Mouse (Mus musculus) thymus, postnatal 25 days (tissue): Measurements from ENCODE around the gene Wipi1.
A peak's percentile ranks its signal among the peaks of the same experiment; 100 is the strongest.
"Not testable (repeated sequence)": the region's sequence is repeated elsewhere in the genome, so short reads cannot be mapped to it uniquely, and the experiment has no call there.

ENCODE experiments used
- DNase-seq: peaks from one replicate; pipeline ENCODE4 v3.0.0; 2022

Gene Wipi1

DNA sequence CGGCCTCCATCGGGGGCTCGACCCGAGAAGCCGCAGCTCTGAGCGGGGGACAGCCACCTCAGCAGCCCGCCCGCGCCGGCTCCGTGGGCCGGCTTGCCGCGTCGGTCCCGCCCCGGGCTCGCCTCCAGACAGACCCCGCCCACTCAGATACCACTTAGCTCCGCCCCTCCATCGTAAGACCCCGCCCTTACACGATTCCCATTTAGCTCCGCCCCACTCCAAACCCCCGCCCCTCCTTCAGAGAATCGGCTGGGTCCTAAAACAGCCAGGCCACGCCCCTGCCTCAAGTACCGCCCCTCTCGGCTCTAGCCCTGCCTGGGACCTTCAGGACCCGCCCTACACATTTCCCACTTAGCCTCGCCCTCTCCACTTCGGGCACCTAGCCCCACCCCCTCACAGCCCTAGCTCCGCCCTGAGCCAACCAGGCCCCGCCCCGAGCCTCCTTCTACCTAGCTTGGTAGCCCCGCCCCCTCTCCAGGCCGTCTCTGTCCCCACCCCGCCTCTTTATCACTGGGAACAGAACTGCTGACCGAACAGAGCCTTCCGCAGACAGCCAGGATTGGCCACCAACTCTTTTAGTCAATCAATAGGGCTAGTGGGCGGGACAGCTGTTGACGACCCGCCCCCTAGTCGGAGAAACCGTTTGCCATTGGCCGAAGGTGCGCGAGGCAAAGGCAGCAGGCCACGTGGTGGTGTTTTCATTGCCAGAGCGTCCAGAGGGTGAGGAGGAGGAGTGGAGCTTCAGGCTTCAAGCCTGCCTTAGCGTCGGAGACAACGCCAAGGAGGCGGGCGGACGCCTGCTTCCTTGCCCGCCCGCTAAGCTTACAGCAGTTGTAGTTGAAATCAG, at the start of gene Wipi1:
TSS of gene Wipi1 (minus strand) at position 665 of the 847 bp plus-strand sequence.
- peak; percentile 92 for DNase-seq

DNA sequence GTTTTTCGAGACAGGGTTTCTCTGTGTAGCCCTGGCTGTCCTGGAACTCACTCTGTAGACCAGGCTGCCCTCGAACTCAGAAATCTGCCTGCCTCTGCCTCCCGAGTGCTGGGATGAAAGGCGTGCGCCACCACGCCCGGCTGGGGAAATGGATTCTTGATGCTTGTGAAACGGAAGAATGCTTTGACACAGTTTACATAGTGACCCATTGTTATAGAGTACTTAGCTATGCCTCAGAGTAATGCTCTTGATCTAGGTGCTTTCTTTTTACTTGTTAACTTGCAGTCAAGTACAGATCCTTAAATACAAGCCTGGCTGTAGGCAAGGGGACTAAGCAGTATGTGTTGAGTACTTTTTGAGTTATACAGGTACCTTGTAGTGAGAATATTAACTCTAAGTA, 48.8 kb upstream of the Wipi1 start:
- DNase-seq = not testable (repeated sequence)

DNA sequence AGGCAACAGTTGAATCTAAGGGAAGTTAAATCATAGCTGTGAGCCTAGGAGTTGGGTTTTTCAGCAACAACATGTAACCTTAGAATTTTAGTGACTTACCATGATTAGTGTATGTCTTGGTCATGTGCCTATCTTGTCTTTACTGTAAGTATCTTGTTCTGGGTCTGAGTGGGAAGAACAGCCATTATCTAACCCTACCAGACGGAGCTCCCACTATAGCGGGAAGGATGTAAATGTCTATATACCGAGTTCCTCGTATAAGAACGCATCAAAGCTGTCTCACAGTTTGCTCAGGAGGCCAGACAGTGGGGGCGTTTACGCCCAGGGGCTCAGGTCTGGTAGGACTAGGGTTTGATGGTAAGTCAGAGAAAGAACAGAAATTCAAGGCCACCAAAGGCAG, 44.5 kb upstream of the Wipi1 start:
- no peak for DNase-seq

DNA sequence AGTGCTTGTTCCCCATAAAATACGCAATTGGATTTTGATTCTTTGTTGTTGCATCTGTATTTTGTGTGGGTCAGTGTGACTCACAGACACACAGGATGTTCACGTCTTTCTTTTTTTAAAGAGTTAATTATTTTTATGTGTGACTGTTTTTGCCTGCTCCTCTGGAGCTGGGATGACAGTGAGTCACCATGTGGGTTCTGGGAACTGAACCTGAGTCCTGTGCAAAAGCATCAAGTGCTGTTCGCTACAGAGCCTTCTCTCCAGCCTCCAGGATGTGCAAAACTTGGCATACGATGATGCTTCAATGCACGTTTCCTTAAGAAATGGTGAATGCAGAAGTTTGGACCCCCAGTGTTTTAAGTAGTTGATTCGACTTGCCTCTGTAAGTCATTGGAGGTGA, 42.8 kb upstream of the Wipi1 start:
- no peak for DNase-seq

DNA sequence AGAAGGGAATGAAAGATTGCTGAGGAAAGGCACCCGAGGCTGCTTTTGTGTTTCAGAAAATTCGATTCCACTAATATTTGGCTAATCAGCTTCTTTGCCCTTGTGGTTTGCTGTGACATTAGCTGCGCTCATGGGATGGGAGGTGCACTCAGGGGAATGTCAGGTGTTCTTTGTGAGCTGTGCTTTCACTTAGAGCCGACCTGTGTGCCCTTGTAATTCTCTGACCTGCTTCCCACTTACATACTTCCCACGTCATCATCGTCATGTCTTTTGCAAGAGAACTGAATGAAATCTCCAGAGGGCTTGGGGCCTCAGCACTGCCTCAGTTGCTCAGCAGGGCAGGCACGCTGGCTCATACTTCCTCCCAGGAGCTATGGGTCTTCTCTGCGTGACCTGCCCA, 41.4 kb upstream of the Wipi1 start:
- DNase-seq = no peak

DNA sequence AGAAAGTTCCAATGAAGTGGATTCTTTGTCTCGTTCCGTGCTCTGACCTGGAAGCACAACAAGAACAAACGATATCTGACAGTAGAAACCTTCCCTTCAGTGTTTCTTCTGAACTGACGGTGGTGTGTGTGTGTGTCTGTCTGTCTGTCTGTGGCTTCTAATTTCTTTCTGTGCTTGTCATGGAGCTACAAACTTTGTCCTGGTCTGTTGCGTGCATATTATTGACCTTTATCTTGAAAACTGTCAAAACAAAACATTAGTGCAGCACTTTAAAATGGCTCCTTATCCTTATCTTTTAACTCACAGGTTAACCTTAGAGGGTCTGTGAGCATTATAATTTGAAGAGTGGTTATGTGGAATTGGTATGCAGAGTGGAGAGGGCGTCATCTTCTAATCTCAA, 40.7 kb upstream of the Wipi1 start:
- no peak for DNase-seq

DNA sequence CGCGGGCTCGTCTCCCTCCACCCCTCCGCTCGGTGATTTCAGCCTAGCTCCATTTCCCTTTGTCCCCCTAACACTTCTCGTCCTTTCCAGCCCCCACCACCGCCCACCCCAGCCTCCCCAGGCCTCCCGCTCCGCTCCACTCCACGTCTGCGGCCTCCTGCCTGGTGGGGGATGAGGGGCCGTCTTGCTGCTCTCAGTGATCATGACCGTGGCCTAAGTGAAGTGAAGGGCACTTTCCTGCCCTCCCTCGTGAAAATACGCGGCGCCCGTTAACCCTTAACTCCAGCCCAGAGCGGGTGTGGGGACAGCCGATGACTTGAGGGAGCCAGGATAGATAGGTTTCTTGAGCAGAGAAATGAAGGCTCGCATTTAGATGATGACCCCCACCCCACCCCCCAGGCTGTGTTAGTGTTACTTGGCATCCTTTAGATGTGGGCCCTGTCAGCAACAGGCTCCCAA, 39.8 kb upstream of the Wipi1 start:
- DNase-seq = no peak

DNA sequence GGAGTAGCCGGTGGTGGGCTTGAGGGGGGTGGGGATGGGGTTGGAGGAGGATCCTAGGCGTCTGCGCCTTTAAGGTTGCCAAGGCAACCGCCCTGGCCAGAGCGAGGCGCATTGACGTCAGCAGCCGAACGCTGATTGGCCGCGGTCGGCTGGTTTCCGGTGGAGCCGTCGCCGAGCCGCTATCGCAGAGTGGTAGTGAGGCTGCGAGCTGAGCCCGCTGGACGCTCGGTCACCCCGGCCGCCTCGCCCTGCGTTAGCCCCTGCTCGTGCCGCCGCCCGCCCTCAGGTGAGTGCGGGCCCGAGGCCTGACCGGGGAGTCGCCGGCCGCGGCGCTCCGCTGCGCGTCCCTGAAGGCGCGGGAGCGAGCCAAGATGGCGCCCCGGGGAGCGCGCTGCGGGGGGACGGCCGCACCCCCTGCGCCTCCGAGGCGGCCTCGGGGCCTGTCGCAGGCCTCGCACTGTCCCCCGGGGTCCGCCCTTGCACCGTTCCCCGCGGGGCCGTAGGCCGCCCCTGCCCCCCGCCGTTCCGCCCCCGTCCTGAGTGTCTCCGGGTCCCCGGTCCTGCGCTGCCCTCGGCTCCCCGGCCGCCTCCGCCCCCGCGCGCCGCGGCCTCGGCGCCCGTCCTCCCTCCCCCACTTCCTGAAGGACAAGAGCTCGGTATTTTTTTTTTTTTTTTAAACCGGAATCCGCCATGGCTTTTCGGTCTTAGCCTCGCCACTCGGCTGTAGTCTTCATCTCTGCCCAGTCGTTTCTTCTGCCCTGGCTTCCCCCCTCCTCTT, 39.2 kb upstream of the Wipi1 start:
- DNase-seq = peak; percentile 93

DNA sequence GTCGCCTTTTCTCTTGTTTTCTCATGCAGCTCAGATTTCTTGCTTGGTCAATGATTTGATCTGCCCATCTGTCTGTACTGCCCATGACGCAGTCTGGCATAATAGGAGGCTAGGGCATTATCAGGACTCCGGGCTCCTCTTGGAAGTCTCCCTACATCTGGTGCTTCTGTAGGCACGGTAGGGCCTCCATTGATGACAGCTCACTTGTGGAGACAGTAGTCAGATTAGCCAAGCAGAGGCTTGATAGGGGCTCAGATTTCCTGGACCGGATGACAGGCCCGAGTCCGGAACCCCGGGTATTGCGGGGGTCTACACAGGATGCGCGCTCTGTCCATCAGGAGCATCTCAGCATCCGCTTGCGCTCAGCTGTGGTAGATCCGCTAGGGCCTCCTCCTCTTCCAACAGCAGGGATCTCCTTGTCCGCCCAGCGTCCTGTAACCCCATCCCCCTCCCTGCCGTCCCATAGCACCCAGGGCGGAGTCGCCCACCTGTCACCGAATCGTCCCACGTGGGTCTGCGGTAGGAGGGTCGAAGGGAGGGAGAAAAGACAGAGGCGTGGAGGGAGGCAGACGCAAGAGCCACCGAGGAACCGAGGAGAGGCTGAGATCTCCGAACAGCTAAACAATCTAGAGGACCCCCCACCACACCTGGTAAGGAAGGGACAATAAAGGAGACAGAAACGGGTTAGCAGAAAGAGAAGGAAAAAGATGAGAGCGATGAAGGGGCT, 38.4 kb upstream of the Wipi1 start:
- DNase-seq = peak; percentile 72

DNA sequence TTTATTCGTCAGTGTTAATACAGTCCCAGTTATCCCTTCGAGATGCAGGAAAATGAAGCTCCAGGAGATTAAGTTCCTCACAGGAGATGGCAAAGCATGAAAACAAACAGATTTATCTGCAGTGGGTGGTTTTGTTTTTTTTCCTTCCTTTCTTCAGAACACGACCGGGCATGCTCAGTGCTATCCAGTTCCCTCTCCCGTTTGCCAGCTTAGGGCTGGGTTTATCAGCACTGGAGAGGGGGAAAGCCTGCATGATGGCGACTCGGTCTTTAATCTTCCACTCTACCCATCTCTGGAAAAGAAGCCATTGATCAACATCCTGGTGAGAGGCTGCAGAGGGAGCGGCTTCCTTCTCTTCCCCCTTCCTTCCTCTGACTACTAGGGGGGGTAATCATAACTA, 37.4 kb upstream of the Wipi1 start, which contains the start of gene Prkar1a:
TSS of gene Prkar1a (plus strand) at position 200 of the 400 bp plus-strand sequence.
- DNase-seq = no peak

DNA sequence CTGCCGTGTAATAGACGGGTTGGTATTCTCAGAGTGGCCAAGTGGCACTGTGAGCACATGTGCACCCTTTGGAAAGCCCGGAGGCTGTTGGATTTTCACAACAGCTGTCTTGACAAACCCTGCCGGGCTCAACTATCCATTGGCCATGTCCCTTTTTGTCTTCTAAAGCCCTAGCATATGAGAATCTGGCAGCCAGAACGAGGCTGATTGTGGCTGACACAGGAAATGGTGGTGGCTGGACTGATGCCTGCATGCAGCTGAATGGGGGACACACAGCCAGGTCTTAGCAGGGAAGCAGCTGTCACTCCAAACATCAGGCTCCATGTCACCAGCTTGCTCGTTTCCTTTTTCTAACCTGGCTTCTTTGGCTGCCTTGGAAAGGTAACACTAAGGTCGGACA, 36.7 kb upstream of the Wipi1 start:
- no peak for DNase-seq

DNA sequence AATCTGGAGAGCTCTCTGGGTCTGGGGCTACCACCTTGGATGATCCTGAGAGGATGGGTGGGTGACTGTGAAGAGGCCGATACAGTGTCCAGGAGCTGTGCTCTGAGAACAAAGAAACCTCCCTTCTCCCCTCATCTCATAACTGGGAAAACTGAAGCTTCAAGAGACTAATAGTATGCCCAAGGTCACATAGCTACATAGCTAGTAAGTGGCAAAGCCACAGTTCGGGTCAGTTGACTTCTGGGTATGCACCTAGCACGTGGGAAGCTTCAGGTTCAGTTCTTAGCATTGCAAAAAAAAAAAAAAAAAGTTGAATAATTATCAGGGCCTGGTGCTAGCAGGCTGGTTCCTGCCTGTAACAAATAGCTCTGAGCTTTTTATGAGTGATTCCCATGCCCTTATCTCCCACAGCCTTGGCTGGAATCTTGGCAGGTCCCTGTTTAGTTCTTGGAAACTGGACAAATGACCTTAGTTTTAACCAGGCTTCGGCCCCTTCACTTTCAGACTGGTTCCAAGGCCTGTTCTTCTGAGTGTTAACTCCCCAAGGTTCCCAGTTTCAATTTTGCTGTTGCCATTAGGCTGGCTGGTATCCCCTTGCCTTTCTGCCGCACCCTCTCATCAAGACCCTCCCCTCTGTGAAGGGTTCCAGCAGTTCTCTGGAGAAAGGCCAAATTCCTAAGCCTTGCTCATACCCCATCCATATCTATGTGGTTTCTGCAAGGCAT, 29.9 kb upstream of the Wipi1 start:
- no peak for DNase-seq

DNA sequence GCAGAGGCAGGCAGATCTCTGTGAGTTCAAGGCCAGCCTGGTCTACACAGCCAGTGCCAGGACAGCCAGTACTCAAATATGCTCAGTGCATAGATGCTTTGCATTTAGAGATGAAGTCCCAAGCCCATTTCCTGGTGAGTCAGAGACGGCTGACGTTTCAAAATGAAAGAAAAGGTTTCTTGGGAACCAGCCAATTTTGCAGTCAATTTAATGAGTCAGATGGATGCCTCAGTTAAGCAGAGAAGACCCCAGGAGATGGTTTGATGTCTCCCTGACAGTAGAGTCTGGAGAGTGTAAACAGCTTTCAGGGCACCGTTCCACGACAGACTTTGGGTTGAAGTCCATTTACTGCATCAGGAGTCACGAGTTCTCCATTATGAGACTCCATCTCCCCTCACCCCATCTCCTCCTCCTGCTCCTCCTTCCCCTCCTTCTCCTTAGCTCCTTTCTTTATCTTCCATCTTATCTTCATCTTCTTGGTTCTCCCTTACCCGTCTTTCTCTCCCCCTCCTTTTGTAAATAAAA, 24.2 kb upstream of the Wipi1 start:
- DNase-seq = no peak

DNA sequence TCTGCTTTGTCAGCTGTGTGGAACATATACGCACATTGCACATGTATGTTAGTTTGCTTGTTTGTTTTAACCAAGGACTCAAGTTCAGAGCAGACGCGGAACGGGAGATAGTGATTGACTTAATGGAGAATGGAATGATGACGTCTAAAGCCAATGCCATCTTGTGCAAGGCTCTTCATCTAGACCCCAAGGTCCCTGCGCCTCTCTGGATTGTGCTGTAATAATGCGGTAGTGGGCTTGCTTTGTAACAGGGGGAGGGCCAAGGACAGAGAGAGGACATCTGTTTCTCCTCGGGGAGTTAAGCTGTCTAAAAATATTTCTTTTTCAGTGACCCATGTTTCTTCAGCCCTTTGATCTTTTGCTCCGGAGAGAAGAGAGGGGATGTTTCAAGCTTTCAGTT, 23.2 kb upstream of the Wipi1 start:
- DNase-seq = no peak

DNA sequence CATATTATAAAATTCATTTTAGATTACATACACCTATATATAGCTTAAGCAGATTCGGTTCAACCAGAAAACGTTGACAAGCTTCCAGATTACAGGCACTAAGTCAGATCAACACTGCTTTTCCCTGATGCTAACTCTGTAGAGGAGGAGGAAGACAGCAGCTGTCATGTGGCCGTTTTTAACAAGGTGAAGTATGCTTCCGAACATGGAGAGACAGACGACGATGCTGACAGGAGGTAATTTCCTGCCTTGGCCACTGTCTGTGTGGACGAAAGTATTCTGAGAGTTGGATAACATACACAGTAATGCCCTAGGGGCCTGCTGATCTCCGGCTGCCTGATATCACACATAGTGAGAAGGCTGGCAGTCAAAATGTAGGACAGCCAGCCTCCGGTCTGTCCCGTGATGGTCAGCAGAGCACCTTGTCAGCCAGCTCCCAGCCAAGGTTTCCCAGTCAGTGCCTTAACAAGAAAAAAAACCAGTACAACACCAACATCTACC, 17.3 kb upstream of the Wipi1 start:
- DNase-seq = no peak

DNA sequence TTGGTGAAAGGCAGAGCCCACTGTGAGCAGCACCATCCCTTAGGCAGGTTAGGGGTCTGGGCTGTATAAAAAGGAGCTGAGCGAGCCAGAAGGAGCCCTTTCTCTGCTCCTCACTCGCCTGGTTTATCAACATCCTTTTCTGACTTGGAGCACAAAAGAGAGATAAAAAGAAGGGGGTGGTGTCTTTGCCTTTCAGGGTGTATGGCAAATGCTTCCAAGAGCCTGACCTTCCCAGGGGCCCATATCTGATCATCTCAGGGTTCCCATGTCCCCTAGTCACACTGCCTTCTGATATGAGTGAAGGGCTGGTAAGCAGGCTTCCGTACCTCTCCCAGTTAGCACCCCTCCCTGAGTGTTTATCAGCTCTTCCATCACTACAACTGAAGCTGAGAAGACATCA, 16.3 kb upstream of the Wipi1 start:
- DNase-seq = no peak

DNA sequence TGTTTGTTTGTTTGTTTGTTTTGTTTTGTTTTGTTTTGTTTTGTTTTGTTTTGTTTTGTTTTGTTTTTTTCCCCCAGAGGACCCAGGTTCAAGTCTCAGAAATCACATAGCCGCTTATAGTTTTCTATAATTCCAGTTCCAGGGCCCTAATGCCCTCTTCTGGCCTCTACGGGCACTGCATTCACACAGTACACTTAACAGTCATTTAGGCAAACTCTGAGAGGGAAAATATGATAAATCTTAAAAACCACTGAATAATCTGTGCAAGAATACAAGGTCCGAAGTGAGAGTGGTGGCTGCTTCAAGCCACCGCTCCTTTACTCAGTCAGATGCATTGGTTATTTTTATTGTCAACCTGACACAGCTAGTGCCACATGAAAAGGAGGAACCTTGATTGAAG, 15.9 kb upstream of the Wipi1 start:
- peak; percentile 27 for DNase-seq

DNA sequence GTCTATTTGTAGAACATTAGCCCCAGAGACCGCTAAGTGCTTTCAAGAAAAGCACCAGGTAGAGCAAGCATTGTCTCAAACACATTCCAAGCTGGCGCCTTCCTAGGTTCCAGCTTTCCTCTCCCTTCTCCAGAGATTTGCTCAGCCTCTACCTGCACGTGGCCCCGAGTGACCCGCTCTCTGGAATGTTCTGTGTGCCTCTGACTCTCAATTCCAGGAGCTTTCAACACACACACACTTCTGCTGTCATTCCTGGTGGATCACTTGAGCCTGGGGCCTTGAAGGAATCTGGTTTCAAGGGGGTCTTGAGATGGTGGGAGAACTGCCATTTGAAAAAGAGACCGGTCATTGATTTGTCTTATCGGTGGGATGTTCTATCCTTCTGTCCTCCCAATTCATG, 11.5 kb upstream of the Wipi1 start:
- no peak for DNase-seq

DNA sequence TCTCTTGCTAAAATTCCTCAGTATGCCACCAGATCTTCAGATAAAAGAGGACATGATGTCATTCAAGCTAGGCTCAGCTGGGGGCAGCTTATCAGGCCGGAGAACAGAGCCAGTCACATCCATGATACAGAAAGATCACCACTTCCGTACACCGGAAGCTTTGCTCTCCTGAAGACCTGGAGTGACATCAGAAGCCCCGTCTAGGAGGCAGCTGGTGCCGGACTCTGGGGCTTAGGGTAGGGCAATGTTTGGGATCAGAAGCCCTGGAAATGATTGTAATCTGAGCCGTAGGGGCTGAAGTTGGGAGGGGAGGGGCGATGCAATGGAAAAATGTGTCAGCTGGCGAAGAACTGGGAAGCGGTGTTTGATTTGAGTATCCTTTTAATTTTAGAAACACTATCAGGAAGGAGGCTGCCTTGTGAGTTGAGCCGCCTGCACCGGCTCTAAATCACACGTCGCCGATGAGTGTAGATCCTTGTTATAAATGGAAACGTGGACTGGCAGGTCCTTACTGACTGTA, 10.8 kb upstream of the Wipi1 start:
- no peak for DNase-seq

DNA sequence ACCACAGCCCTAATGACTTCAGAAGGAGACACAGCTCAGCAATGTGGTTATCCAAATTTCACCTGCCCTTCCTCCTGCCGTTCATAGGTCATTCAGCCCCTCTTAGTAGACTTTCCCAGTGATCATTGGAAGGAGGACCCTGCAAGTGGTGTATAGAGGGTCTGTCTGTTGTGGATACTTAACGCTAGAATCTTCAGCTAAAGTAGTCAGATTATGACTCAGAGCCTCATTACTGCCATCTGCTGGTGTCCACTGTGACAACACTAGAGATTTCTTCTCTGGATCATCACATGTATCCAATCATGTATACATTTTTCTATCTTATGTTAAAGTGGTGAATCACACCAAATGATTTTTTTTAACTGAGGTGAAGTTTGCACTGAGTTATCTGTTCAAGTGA, 9.4 kb upstream of the Wipi1 start:
- DNase-seq = peak; percentile 49

DNA sequence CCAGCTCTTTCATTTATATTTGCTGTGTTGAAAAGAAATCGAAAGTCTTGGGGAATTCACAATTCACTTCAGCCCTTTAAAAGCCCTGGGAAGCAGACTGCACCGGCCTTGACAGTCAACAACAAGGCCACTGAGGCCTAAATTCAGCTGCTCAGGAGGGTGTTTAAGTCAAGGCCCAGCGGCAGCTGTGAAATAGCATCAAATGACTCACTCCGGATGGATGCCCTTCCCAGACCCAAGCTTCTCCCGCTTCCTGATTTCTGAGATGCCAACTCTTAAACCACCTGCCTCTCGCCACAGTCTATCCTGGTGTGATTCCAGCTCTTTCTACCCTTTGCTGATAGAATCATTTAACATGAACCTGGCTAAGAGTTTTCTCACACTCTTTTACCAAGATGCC, 8.6 kb upstream of the Wipi1 start:
- no peak for DNase-seq

DNA sequence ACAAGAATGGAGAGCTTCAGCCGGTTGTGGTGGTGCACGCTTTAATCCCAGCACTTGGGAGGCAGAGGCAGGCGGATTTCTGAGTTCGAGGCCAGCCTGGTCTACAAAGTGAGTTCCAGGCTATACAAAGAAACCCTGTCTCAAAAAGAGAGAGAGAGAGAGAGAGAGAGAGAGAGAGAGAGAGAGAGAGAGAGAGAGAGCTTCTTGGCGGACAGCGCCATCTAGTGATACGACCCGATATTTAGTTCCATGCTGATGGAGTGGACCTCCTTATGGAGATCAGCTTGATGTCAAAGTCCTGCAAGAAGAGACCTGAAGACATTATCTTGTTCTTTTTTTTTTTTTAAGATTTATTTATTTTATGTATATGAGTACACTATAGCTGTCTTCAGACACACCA, 7.3 kb upstream of the Wipi1 start:
- DNase-seq = peak; percentile 54
